Mouse (Mus musculus): ENCODE data around the gene Dmgdh.

- TF ChIP-seq EP300 (IDR thresholded peaks at IDR 0.05) (no peak), CTCF (IDR thresholded peaks at IDR 0.05) (no peak)
These were observed 88.6 kb downstream of the Dmgdh start for GRCm38 (mm10) chr13:93762879-93763278.

All from lung, postnatal 0 days (tissue).